Mouse (Mus musculus) stomach, embryonic 16.5 days (tissue): ENCODE results near the gene Fam189a2. TPM values are rescaled to one million over a fixed set of nuclear protein-coding genes. Genes with fewer than 3 reads are reported as not detected.

ENCODE experiments used
- ATAC-seq: fragments of 200-750 bp; cut with Nextera tagmentation; 2 replicates; pipeline ENCODE4 v1.8.0; 2017; ENCODE audit warnings: moderate number of reproducible peaks, moderate TSS enrichment; ENCODE audit not compliant: insufficient read depth, low FRiP score
- H3K27ac ChIP-seq: fragments of 300-500 bp; sonication (generic); 2 replicates; pipeline ENCODE4 v1.5.1; 2014; ENCODE audit warnings: low read length
- H3K27me3 ChIP-seq: fragments of 300-500 bp; sonication (generic); 2 replicates; pipeline ENCODE4 v1.6.1; 2014; ENCODE audit warnings: low read length, control low read depth, mixed read lengths; ENCODE audit not compliant: control insufficient read depth, insufficient read depth
- H3K36me3 ChIP-seq: fragments of 300-500 bp; sonication (generic); 2 replicates; pipeline ENCODE4 v1.6.1; 2014; ENCODE audit warnings: low read length; ENCODE audit not compliant: control insufficient read depth, insufficient read depth
- H3K4me1 ChIP-seq: fragments of 300-500 bp; sonication (generic); 2 replicates; pipeline ENCODE4 v1.6.1; 2014; ENCODE audit warnings: low read length, control low read depth, mixed read lengths; ENCODE audit not compliant: control insufficient read depth, insufficient read depth
- H3K4me2 ChIP-seq: fragments of 300-500 bp; sonication (generic); 2 replicates; pipeline ENCODE4 v1.6.1; 2014; ENCODE audit warnings: low read depth, low read length, mixed read lengths
- H3K4me3 ChIP-seq: fragments of 300-500 bp; sonication (generic); replicated peaks from 2 replicates; pipeline ENCODE4 v1.5.1; 2014; ENCODE audit warnings: mild to moderate bottlenecking, low read length
- H3K9ac ChIP-seq: fragments of 300-500 bp; sonication (generic); 2 replicates; pipeline ENCODE4 v1.6.1; 2014; ENCODE audit warnings: low read length
- H3K9me3 ChIP-seq: fragments of 300-500 bp; sonication (generic); replicated peaks from 2 replicates; pipeline ENCODE4 v1.6.1; 2016; ENCODE audit warnings: low read length, control low read depth; ENCODE audit not compliant: control insufficient read depth
- WGBS: fragments of 180-500 bp; shearing (Covaris S2); extraction: QIAGEN DNeasy Blood & Tissue Kit; methylation state at CpG from one replicate; pipeline ENCODE4 v1.1.7; 2014; 5-methylcytosine and 5-hydroxymethylcytosine counted together
- polyA plus RNA-seq: library from polyadenylated mRNA; unstranded; fragments of >200 nt; fragmentation: Nextera tagmentation; extraction: Ambion mirVana; gene quantifications from 2 replicates; pipeline ENCODE4 v1.2.1, GENCODE M21; 2015

The Fam189a2 gene
- polyA plus RNA-seq, 1 experiment from 2014 or later: 0.75 TPM

DNA sequence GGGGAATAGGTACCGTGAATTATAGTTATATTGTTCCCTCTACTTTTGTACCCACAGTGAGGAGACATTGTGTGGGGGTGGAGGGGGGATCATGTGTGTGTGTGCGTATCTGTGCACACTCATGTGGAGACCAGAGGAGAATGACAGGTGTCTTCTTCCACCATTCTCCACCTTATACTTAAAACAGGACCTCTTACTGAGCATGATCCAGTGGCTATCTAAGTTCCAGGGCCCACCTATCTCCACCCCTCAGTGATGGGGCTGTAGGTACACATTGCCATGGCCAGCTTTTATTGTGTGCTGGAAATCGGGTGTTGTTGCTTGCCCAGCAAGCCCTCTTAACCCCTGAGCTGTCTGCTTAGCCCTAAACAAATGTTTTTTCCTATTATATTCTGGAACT lies 10.1 kb downstream of the Fam189a2 start:
- Histone ChIP-seq H3K27ac (no peak overlapping the region), H3K9ac (no peak overlapping the region), H3K27me3 (no peaks in the 10 kb centered on the region), H3K36me3 (no peaks in the 10 kb centered on the region), H3K4me1 (no peaks in the 10 kb centered on the region), H3K4me3 (no peak overlapping the region), H3K4me2 (no peak overlapping the region), H3K9me3 (no peaks in the 10 kb centered on the region)
- WGBS: 85% methylated on average over 3 of the region's 3 CpGs
- ATAC-seq: no peak

DNA sequence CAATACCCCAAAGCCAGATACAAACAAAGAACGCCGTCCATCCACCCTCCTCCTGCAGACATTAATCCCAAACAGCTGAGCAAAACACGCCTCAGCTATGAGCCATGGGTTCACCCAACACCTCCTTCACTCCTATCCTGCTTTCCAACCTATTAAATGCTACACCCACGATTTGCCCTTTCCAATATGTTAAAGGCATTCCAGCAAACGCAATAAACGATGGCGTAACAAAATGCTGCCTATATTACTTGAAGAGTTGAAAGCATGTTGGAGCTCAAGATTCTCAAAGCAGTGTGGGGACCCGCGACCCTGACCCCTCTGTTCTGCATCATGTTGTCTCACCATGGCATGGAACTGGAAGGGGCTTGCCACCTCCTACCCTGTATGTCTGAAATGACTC lies 11.2 kb downstream of the Fam189a2 start:
- ATAC-seq: no peak
- no peaks in the 10 kb centered on the region for H3K27me3 ChIP-seq
- H3K9ac ChIP-seq: no peak overlapping the region
- no peaks in the 10 kb centered on the region for H3K4me1 ChIP-seq
- H3K4me2 ChIP-seq: no peak overlapping the region
- H3K9me3 ChIP-seq: no peaks in the 10 kb centered on the region
- no peak overlapping the region for H3K4me3 ChIP-seq
- 81% methylated on average over 9 of the region's 9 CpGs for WGBS
- H3K36me3 ChIP-seq: no peaks in the 10 kb centered on the region
- no peak overlapping the region for H3K27ac ChIP-seq

DNA sequence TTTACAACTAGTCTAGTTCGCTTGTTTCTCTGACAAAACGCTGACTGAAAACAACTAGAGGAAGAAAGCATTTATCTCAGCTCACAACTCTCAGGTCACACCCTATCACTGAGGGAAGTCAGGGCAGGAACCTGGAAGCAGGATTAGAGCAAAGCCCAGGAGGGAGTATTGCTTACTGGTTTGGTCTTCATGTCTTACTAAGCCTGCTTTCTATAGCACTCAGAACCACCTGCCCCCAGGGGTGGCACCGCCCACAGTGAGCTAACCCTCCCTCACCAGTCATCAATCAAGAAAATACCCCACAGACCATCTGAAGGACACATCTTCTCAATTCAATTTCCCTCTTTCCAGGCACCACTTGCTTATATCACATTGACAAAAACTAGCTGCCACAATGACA lies 12.4 kb downstream of the Fam189a2 start:
- Histone ChIP-seq H3K27ac (no peak overlapping the region), H3K4me2 (no peak overlapping the region), H3K27me3 (no peaks in the 10 kb centered on the region), H3K9me3 (no peaks in the 10 kb centered on the region), H3K4me1 (no peaks in the 10 kb centered on the region), H3K36me3 (no peaks in the 10 kb centered on the region), H3K9ac (no peak overlapping the region), H3K4me3 (no peak overlapping the region)
- ATAC-seq: no peak
- WGBS: 73% methylated on average over 3 of the region's 3 CpGs

- Histone ChIP-seq H3K9me3 (no peaks in the 10 kb centered on the region), H3K4me2 (no peak overlapping the region), H3K36me3 (no peaks in the 10 kb centered on the region), H3K4me1 (no peaks in the 10 kb centered on the region), H3K27me3 (no peaks in the 10 kb centered on the region), H3K4me3 (no peak overlapping the region), H3K9ac (no peak overlapping the region), H3K27ac (no peak overlapping the region)
- ATAC-seq: no peak
- 37% methylated on average over 3 of the region's 3 CpGs for WGBS
Observed at GRCm38 (mm10) chr19:24017892-24018291, 12.9 kb downstream of the Fam189a2 start.

GRCm38 (mm10) chr19:24017427-24017826 lies 13.4 kb downstream of the Fam189a2 start:
- 22% methylated on average over 1 of the region's 1 CpGs for WGBS
- Histone ChIP-seq H3K27ac (peak overlapping the region; percentile 3; the same call in 1 of the 2 replicates), H3K4me1 (no peaks in the 10 kb centered on the region), H3K9me3 (no peaks in the 10 kb centered on the region), H3K27me3 (no peaks in the 10 kb centered on the region), H3K9ac (no peak overlapping the region), H3K4me2 (no peak overlapping the region), H3K36me3 (no peaks in the 10 kb centered on the region), H3K4me3 (no peak overlapping the region)
- peak; percentile 75; the same call in 1 of the 2 replicates for ATAC-seq

- Histone ChIP-seq H3K9me3 (0 out of 2 replicates have a peak, but pooled peaks cover 2% of the 10 kb centered on the region), H3K9ac (no peak overlapping the region), H3K4me2 (no peak overlapping the region), H3K4me1 (no peaks in the 10 kb centered on the region), H3K27ac (peak overlapping the region; percentile 3; the same call in 1 of the 2 replicates), H3K4me3 (no peak overlapping the region), H3K27me3 (no peaks in the 10 kb centered on the region), H3K36me3 (no peaks in the 10 kb centered on the region)
- peak; percentile 75 for ATAC-seq
- 46% methylated on average over 3 of the region's 3 CpGs for WGBS
Observed at GRCm38 (mm10) chr19:24016706-24017386, 14.0 kb downstream of the Fam189a2 start.

- no peaks in the 10 kb centered on the region for H3K36me3 ChIP-seq
- 75% methylated on average over 3 of the region's 3 CpGs for WGBS
- H3K27me3 ChIP-seq: no peaks in the 10 kb centered on the region
- 0 out of 2 replicates have a peak, but pooled peaks cover 2% of the 10 kb centered on the region for H3K9me3 ChIP-seq
- no peak overlapping the region for H3K9ac ChIP-seq
- H3K4me3 ChIP-seq: no peak overlapping the region
- H3K27ac ChIP-seq: no peak overlapping the region
- ATAC-seq: no peak
- H3K4me1 ChIP-seq: no peaks in the 10 kb centered on the region
- no peak overlapping the region for H3K4me2 ChIP-seq
Observed at GRCm38 (mm10) chr19:24013241-24013640, 17.6 kb downstream of the Fam189a2 start.

GRCm38 (mm10) chr19:24012479-24012878 lies 18.3 kb downstream of the Fam189a2 start:
- no peaks in the 10 kb centered on the region for H3K4me1 ChIP-seq
- ATAC-seq: no peak
- 94% methylated on average over 8 of the region's 8 CpGs for WGBS

GRCm38 (mm10) chr19:24007638-24008360 lies 23.0 kb downstream of the Fam189a2 start:
- no peaks in the 10 kb centered on the region; the same call in 1 of the 2 replicates for H3K4me1 ChIP-seq
- 54% methylated on average over 4 of the region's 4 CpGs for WGBS
- no peaks in the 10 kb centered on the region for H3K27me3 ChIP-seq
- H3K4me3 ChIP-seq: no peak overlapping the region
- H3K27ac ChIP-seq: peak overlapping the region; percentile 68
- no peak overlapping the region for H3K9ac ChIP-seq
- no peak overlapping the region for H3K4me2 ChIP-seq
- peak; percentile 78 for ATAC-seq
- 0 out of 2 replicates have a peak, but pooled peaks cover 2% of the 10 kb centered on the region for H3K9me3 ChIP-seq
- H3K36me3 ChIP-seq: no peaks in the 10 kb centered on the region

More at GRCm38 (mm10) chr19:24012479-24012878, 18.3 kb downstream of the Fam189a2 start:
- Histone ChIP-seq H3K9me3 (0 out of 2 replicates have a peak, but pooled peaks cover 2% of the 10 kb centered on the region), H3K4me3 (no peak overlapping the region), H3K36me3 (no peaks in the 10 kb centered on the region), H3K4me2 (no peak overlapping the region), H3K9ac (no peak overlapping the region), H3K27ac (no peak overlapping the region), H3K27me3 (no peaks in the 10 kb centered on the region)
